Mouse (Mus musculus) E14TG2a.4 (cell line): ENCODE results near the gene Pbld1.

Source experiments
- CTCF ChIP-seq: conservative IDR thresholded peaks from 2 replicates; pipeline ENCODE4 v1.5.1; 2014; ENCODE audit warnings: low read length
- NANOG ChIP-seq: IDR thresholded peaks from 2 replicates; pipeline ENCODE4 v1.6.1; 2014; ENCODE audit warnings: borderline replicate concordance, low read length, mixed read lengths

- TF ChIP-seq CTCF, result no peak
- TF ChIP-seq NANOG, result no peak
Observed at GRCm38 (mm10) chr10:63086304-63086703, 26.3 kb downstream of the Pbld1 start.
